Mouse (Mus musculus) gastrocnemius, postnatal 10 days (tissue): ENCODE data around the gene Hist1h2ab. TPM values are rescaled to one million over a fixed set of nuclear protein-coding genes. Genes with fewer than 3 reads are reported as not detected.
"Not testable (repeated sequence)": the region's sequence is repeated elsewhere in the genome, so short reads cannot be mapped to it uniquely, and the experiment has no call there.

Experiments used
- DNase-seq: peaks from one replicate; pipeline ENCODE4 v3.0.0; 2021; ENCODE audit warnings: mixed read lengths
- long read RNA-seq, 2 experiments: library from polyadenylated mRNA; stranded (forward); transcript quantifications; one replicate each; pipeline ENCODE4 v2.0.0; 2021
- total RNA-seq, 2 experiments: library from RNA; stranded (reverse); gene quantifications; 2 replicates each; pipeline ENCODE4 v1.2.3; 2021

Hist1h2ab gene
- total RNA-seq: 100 to 1,000 TPM; 187 to 217 TPM
- long read RNA-seq, experiment 1: 0 reads
- long read RNA-seq, experiment 2: 0 reads

DNA sequence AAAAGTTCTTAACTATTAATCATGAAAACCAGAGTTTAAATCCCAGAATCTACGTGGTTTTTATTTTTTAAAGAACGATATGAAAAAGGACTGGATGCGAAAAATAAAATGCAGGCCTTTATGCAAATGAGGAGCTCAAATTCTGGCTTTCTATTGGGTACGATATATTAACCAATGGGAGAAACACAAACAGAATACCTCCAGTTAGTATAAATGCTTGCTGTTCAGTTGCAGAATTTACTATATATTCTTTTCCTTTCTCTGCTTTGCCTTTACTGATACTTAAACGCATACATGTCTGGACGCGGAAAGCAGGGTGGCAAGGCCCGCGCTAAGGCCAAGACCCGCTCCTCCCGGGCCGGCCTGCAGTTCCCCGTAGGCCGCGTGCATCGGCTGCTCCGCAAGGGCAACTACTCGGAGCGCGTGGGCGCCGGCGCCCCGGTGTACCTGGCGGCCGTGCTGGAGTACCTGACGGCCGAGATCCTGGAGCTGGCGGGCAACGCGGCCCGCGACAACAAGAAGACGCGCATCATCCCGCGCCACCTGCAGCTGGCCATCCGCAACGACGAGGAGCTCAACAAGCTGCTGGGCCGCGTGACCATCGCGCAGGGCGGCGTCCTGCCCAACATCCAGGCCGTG is at the start of gene Hist1h2ab:
Gene Hist1h2ab, plus strand, starts transcription at position 288 of the 639 bp plus-strand sequence.
- DNase-seq: peak; percentile 39

DNA sequence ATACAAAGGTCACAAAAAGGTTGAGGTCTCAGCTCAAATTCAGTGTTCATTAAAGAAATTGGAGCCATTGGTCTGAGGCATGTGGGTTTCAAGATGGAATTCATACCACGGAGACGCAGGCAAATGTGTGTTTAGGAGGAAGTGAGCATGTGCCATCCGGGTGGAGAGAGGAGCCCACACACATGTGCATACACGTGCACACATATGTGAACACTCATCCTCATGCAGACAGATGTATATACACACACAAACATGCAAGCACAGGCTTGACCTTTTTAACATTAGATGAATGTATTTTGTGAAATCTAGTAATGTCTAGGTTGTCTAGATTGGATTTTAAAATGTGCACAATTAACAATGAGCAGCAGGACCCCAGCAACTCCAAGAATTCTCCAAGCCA is 48.7 kb upstream of the Hist1h2ab start:
- DNase-seq: no peak

DNA sequence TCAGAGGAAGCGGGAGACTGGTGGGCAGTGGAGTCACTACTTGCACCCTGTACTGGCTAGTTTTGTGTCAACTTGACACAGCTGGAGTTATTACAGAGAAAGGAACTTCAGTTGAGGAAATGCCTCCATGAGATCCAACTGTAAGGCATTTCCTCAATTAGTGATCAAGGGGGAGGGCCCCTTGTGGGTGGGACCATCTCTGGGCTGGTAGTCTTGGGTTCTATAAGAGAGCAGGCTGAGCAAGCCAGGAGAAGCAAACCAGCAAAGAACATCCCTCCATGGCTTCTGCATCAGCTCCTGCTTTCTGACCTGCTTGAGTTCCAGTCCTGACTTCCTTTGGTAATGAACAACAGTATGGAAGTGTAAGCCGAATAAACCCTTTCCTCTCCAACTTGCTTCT is 48.1 kb upstream of the Hist1h2ab start:
- not testable (repeated sequence) for DNase-seq

DNA sequence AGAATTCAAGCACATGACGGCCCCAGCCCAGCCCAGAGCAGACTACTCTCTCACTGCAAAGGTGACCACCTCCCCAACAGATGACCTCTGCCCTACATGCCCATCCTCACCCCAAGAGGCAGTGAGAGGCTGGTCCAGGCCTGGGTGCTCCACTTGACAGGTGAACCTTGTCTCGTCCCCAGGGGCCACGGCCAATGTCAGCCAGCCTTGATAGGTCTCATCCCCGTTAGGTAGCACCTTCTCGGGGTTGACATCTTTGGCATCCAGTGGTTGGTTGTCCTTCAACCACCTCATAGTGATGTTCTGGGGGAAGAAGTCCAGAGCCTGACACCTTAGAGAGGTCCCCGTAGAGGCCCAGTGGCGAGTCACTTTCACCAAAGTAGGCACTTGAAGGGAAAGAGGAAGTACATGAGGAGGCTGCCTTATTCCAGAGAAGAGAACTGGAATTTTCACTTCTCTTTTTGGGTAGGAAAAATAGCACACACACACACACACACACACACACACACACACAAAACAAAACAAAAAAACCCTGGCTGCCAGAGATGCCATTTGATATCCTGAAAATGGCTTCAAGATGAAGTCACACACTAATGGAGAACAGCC is 45.1 kb upstream of the Hist1h2ab start:
- DNase-seq: no peak

DNA sequence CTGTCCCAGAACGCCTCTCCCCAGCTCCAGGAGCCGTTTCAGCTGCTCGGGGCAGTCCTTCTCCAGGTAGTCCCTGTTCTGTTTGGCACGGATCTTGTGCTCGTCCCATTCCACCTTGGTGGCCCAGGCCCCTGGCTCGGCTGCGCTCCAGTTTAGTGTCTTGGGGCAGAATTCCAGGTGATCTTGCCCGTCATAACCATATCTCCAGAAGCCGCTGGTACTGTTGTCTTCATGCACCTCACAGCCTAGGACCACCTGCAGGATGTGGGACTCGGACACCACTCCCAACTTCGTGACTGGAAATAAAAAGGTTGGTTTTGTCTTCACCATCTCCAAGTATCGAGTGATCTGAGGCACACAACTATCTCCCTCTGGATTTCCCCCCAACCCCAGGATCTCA is 44.2 kb upstream of the Hist1h2ab start:
- DNase-seq: no peak

DNA sequence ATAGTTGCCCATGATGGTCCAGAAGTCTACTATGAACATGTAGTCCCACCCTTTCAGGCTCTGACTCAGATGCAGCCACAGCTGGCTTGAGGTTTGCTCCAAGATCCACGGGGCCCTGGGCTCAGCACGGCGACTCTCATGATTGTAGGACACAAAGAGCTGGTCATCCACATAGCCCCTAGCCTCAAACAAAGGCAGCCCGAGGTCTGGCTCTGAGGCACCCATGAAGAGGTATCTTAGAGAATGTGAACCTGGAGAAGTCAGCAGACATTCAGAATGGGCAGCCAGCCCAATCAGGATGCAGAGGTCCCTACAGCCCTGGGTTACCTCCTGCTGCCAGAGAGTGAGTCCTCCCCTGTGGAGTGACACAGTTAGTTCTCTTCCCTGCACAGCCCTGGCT is 42.9 kb upstream of the Hist1h2ab start:
- no peak for DNase-seq

DNA sequence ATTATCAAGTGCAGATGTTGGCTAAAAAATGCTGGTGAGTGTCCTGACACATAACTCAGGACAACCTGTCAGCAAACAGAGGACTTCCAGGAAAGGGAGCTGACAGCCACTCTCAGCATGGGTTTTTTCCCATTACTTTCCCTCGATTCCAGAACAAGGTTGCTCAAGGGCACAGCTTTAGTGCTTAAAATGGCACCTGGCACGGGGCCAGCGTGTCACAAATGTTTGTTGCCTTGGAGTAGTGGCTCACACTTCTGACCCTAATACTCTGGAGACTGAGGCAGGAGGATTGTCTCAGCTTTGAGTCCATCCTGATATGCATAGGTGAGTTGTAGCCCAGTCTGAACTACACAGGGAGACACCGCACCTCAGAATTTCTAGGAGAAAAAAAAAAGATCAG is 42.3 kb upstream of the Hist1h2ab start:
- no peak for DNase-seq

DNA sequence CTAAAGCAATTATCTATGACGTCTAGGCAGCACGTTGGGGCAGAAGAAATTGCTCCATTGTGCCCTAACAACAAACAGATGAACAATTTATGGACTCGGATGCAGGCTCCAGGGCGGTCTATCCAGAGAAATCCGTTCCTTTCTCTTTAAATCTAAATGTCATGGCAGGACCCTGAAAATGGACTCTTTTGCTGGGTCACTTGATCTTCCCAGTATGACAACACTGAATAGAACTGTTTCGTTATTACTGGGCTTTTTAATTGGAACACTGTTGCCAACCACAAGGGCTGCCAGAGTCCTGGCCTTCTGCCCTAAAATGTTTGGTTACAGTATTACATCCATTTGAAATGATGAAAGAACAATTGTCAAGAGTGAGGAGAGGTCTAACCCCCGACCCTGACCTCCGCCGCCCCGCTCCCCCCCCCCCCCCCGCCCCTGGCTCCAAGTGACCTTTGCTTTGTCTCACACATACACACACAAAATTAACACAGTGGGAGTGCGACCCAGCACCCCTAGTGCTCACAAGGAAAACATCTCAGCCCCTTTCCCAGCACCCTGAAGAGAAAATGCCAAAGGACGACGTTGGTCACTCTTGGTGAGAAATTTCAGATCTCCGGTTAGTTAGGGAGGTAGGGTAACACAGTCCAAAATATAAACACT is 41.1 kb upstream of the Hist1h2ab start:
- no peak for DNase-seq

DNA sequence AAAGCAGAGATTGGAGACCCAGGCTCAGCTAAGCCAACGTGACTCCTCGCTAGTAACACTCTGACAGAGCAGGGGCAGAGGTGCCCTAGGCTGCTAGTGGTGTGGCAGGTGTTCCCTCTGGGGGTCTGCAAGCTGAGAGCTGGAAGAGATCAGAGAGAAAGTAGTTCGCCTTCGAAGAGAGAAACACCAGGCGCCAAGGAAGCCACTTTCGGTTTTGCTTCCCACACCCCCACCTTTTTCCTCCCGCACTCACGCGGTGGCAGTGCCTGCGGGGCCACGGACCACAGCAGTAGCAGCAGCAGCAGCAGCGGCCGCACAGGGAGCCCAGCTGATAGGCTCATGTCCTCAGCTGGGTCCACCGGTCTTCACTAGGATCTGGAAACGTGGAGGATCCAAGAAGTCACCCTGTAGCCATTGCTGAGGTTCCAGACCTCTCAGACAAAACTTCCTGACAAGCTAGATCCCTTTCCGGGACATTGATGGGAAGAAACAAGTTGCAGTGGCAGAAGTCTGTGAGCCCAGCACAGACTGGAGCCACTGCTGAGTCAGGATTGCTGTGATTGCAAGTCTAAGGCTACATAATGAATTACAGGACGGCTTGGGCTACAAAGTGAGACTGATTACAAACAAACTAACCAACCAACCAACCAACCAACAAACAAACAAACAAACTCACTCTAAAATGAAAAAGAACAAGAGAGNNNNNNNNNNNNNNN is 40.4 kb upstream of the Hist1h2ab start, which contains the start of gene Hfe:
Gene Hfe, minus strand, starts transcription at position 481 of the 716 bp plus-strand sequence.
- DNase-seq: peak; percentile 42

DNA sequence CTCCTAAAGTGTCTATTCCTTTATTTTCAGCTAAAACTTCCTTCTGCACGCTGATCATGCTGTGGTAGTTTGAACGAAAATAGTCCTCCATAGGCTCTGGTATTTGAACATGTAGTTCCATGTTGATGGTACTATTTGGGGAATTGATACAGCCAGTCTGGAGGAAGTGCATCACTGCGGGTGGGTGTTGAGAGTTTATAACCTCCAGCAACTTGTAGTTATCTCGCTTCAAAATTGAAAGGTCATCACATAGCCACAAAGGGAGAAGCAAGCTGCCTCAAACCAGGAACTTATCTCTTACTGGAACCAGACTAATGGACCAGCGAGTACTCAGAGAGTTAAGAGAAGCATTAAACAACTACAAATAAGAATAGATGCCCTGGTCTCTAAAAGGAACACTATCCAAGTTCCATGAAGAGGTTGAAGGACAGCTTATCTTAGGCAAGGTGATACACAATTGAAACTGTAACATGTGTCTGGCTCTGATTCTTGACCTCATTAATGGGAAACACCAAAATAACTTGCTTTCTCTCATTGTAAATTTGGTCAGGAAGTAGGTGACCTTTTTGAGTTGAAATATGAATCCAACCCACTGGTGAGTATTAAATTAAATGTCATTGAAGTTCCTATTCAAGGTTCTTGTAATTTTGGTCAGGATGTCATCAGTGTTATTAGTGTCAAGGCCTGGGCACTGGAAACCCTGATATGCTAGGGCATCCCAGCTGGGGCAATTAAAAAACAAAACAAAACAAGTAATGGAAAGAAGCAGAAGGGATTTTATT is 34.5 kb upstream of the Hist1h2ab start:
- DNase-seq: no peak

DNA sequence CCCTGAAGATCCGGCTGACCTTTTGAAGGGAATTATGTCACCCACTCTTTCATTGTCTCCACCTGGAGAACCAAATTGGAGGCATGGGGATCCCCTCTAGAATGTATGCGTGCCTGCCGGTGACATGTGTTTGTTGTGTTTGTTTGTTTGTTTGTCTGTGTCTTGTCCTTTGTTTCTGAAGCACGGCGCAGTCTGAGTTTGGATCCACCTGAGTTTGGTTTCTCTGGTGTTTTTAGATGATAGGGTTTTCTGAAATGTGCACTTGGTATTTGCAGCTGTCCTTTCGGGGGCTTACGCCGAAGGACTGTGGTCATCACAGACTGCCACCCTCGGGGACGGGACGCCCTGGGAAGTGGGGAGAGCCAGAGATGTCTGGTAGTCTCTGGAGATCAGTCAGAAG is 33.8 kb upstream of the Hist1h2ab start:
- no peak for DNase-seq

DNA sequence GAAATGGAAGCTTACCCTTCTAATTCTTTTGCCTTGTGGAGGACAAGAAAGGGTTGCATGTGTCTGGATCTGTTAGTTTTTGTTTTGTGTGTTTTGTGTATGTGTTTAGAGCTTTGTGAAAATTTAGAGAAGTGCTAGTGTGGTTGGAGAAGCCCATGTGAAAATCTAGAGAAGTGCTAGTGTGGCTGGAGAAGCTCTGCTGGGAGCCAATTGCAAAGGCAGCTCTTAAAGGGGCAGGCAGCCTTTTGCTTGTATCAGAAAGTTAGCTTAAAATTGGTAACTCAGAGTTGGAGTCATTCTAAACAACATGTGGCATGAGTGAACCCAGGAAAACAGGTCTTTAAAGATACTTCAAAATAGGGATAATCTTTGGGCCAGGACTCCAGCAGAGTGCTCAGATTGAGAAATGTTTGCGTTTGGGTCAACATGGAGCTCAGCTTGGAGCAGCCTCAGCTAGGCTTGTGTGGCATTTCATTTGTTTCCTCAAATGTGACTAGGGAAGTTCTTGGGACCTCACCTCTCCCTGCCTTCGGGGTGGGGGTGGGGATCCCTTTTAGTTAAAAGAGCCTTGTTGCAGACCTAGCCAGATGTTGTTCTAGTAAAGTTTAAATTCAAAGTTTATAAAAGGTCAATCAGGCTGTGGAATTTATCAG is 33.2 kb upstream of the Hist1h2ab start:
- DNase-seq: not testable (repeated sequence)

DNA sequence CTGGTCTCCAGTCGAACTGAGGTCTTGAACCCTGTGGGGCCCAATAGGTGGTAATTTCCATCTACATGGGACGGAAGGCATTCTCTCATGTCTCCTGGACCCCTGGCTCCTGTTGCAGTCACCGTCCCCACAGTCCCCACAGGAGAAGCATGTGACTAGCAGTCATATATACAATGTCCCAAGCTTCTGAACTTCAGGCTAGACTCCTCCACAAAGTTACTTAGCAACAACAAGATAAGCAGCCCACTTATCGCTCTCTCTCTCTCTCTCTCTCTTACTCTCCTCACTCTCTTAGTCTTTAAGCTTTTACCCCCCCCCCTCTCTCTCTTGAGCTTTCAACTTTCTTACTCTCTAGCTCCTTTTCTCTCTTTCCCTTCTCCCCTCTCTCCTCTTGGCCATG is 26.7 kb upstream of the Hist1h2ab start:
- DNase-seq: no peak

DNA sequence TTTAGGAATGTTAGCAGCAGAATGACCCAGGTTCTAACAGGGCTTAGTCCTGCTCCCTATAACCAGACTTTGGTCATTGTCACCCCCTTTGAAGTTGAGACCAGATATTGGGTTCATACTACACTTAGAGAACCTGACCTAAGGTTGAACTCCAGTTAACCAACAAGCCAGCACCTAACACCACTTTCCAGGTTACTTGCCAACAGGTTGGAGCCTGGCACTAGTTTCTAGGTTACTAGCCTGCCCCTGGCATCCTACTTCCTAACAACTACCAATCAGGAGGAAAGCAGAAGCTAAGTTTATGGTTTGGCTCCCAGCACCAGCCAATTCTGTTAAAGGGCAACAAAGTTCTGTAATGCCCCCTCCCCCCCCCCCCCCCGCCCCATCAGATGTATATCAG is 25.7 kb upstream of the Hist1h2ab start:
- no peak for DNase-seq

DNA sequence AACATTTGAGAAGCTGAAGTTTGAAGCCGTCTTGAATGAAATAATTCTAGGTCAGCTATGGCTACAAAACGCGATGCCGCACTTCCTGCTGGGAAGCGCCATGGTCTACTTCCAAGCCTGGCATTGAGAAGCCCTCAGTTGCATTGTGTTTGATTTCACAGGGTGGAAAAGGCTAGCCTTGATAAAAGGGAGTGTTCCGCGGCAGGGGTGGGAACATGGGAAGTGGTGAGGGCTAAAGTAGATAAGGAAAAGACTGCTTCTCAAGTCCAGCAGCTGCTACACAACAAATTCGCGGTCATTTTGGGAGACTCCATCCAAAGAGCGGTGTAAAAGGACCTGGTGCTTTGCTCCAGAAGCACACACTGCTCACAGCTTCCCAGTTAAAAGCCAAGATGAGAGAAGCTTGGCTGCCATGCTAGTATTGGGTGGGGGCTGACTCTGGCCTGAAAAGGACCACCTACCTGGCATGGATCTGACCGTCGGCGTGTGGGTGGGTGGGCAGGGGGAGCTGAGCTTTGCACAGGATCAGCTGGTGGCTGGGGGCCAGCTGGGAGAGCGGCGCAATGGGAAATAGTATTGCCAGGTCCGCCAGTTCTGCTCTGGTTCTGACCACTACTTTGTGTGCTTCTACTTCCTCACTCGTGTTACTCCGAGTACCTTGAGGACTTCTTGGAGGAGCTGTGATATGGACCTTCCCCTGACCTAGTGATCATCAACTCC is 22.3 kb upstream of the Hist1h2ab start:
- DNase-seq: no peak

DNA sequence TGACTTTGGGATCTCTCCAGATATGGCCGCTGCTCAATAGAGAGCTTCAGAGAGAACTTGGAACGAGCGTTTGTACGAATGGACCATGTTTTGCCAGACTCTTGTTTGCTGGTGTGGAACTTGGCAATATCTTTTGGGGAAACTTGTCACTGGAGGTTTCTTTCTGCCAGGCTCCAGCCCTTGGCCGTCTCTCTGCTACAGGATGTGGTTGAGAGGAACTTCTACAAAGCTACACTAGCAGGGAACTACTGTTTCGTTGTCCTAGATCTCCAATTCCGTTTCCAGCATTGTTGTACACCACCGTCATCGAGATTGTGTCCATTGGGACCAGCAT is 21.8 kb upstream of the Hist1h2ab start:
- no peak for DNase-seq

DNA sequence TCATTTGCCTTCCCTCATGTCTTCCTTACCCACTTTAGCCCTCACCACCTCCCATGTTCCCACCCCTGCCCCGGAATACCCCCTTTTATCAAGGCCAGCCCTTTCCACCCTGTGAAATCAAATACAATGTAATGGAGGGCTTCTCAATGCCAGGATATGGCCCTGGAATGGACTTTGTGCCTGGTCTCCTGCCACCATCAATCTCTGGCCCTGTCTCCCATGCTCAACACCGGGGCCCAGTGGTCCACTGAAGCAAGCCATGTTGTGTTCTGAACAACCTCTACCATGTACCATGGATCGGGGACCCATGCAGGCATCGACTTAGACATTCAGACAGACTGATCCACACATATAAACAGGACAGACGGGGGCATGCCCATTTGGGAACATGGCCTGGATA is 21.2 kb upstream of the Hist1h2ab start:
- no peak for DNase-seq

DNA sequence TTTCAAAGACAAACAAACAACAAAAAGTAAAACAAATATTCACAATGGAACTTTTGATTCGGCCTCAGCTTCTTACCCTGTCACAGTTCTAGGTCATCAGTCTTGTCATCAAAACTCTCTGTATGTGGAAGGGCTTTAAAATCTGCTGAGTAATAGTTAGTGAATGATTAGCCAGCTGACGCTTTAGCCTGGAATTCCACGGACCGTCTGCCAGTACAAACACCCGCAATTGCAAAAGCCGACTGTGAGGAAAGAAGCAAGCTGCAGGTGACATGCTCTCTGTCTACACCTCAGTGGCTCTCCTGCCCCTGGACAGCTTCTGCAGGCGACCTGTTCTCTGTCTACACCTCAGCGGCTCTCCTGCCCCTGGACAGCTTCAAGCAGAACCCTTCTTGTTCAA is 20.4 kb upstream of the Hist1h2ab start:
- DNase-seq: no peak

DNA sequence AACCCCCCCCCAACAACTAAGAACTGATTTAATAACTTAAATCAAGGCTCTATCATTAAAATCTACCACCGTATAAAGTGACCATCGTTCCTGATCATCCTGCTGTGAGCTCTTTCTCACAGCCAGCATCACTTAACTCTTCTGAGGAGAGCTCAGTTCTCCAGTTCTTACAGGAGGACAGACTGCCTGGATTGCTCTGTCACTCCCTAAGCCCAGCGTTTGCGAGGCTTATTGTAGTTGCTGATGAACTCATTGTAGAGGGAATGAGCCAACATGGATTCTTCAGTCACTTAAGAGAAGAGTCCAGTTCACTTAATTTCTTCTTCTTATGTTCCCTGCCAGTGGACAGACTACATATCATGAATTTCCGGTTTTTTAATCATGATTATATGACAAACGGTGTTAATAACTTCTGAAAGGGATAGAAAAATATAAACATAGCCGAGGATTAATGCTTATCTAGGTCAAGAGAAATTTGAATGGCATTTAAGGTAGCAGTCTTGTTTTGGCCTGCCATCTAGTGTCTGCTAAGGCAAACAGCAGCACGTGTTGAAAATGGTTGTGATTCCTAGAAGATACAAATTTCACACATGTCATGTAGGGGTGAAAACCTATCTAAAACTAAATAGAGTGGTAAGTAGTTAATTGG is 18.6 kb upstream of the Hist1h2ab start:
- DNase-seq: no peak

DNA sequence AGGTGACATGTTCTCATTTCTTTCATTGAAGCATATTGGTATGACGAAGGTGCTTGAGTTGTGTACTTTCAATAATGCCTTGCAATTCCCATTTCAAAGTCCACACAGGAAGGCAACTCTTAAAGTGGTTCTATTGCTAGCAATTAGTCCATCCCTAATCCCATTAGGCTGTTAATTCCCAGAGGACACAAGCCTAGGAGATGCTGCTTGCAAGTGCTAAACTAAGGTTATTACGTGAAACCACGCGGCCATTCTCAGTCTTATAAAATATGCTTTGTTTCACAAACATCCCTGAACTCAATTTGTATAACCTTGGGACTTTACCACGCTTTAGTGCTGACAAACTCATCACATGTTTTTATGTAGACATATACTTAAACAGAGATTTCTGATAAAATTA is 13.8 kb upstream of the Hist1h2ab start:
- no peak for DNase-seq

DNA sequence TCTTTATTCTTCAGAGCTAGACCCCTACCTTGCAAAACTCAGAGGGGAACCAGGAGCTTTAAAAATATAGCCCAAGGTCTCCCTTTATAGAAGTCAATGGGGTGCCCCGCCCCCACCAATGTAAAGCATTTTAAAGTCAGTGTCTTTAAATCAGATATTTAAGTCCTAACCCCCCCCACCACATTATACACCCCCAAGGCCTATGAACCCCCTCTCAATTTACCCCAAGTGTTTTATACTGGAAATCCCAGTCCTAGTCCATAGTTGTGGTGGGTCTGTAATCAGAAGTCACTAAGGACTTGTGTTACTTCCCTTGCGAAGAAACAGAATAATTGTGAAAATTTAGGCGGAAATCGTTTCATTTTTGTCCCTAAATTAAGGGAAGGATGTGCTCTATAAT is 12.9 kb upstream of the Hist1h2ab start:
- DNase-seq: no peak
